Mouse (Mus musculus): ENCODE results near the gene Fndc7.
"Not testable (repeated sequence)": the region's sequence is repeated elsewhere in the genome, so short reads cannot be mapped to it uniquely, and the experiment has no call there.

The Fndc7 gene

DNA sequence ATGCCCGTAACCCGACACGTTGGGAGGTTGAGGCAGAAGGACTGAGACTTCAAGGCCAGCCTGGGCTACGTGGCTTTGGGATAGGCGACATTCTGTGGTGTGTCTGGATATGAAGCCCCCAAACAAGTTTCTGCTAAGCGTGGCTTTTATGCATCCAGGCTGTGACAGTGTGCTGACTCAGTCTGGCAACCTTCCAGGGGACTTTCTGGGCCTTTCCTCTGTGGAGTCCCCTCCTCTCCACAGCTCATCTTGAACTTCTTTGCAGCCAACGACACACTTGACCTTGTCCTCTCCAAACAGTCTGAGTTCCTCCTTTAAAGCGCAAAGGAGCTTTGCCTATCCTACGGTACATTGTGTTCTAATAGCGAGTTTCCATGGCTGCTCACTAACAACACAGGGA is 33.9 kb downstream of the Fndc7 start:
- DNase-seq (ENCODE audit: low spot score in 2 of 2), result peak in 1 of 2 experiments; percentile 12

DNA sequence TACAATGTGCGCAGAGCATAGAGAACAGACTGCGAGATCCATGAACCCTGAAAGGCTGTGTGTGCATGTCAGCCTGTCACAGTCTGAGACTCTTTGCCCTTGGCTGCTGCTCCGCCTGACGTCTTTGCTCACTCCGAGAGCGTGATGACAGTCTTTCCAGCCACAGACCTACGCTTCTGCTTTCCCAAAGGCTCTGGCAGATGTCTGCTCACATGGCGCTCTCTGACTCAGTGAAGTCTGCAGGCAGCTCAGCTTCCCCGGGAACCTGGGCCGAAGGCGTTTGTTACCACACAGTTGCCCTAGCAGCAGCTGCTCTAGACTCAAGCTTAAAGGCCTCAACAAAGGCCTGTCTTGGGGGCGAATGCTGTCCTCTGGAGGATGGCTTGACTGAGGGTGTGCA is 34.4 kb downstream of the Fndc7 start:
- DNase-seq (ENCODE audit: low spot score in 2 of 2), result no peak

GRCm38 (mm10) chr3:108853266-108853665 is 36.5 kb downstream of the Fndc7 start:
- DNase-seq (ENCODE audit: low spot score in 2 of 2), result no peak

GRCm38 (mm10) chr3:108851996-108852697 is 37.7 kb downstream of the Fndc7 start:
- DNase-seq (ENCODE audit: low spot score in 2 of 2), result no peak

DNA sequence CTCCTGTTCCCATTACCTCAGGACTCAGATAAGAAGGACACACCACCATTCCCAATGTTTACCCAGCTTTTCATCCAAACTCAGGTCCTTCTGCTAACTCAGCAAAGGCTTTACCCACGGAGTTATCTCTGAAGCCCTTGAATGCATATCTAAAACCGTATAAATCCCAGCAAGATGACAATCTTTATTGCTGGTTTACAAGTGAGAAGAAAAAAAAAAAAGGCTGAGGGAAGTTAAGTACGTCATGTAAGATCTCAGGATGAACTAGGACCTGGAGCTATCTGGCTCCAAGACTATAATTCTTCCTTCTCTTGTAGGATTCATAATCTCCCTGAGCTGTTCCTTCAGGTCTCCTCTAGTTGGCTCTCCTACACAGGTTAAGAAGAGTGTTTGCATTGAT is 38.3 kb downstream of the Fndc7 start:
- DNase-seq (ENCODE audit: low spot score in 2 of 2), result no peak

- no peak for DNase-seq (ENCODE audit: low spot score in 2 of 2)
Observed at GRCm38 (mm10) chr3:108851075-108851474, 38.7 kb downstream of the Fndc7 start.

DNA sequence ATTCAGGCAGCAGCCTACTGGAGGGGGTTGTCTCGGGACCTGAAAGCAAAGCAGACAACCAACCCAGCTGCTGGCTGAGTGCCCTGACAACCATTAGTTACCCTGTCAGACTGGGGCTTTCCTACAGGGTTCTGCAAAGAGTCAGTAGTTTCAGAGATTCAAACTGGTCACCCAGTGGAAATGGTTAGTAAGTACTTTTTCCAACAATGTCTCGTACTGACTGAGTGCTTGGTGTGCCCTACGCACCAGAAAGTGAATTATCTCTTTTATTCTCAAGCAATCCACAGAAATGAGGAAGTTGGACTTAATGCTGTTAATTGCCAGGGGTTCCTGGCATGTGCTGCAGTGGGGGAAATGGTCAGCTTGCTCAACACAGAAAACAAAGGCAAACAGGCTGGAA is 39.3 kb downstream of the Fndc7 start:
- DNase-seq (ENCODE audit: low spot score in 2 of 2), result no peak

DNA sequence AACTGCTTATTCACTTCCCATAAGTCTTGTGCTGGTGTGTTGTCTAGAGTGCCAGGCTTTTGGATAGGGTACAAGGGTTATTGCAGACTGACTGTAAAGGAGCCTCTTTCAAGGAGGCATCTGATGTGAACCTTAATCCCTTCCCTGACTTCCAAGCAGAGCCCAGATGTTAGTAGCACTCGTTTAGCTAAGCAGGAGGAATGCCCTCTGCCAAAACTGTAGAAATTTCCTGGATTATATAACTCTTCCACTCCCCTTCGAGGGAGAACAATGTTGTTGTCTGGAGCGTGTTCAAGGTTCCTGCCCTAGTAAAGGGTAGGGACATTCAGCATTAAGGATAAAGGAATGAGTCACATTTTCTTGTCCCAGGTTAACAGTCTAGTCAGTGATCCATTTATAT is 43.2 kb downstream of the Fndc7 start:
- DNase-seq (ENCODE audit: low spot score in 2 of 2), result no peak

GRCm38 (mm10) chr3:108844521-108844920 is 45.3 kb downstream of the Fndc7 start:
- no peak for DNase-seq (ENCODE audit: low spot score in 2 of 2)

DNA sequence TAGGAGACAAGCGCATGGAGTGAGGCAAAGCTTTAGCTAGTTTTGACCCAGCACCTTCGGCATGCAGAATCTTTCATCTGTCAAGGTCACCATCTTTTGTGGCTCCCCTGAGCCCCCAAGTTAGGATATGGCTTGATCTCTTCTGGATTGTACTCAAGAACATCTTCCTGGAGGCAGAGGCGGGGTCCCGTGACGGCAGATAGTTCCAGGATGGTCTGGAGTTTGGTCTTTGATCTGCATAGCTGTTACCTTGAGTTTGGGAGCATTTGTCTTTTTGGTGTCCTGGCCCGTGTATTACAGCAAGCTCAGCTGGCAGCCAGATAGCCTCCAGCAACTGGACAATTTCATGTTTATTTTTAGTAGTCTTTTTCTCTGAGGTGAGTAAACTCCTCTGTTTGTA is 45.8 kb downstream of the Fndc7 start:
- DNase-seq (ENCODE audit: low spot score in 2 of 2), result no peak

GRCm38 (mm10) chr3:108840716-108841054 is 49.1 kb downstream of the Fndc7 start:
- no peak for DNase-seq (ENCODE audit: low spot score in 2 of 2)

DNA sequence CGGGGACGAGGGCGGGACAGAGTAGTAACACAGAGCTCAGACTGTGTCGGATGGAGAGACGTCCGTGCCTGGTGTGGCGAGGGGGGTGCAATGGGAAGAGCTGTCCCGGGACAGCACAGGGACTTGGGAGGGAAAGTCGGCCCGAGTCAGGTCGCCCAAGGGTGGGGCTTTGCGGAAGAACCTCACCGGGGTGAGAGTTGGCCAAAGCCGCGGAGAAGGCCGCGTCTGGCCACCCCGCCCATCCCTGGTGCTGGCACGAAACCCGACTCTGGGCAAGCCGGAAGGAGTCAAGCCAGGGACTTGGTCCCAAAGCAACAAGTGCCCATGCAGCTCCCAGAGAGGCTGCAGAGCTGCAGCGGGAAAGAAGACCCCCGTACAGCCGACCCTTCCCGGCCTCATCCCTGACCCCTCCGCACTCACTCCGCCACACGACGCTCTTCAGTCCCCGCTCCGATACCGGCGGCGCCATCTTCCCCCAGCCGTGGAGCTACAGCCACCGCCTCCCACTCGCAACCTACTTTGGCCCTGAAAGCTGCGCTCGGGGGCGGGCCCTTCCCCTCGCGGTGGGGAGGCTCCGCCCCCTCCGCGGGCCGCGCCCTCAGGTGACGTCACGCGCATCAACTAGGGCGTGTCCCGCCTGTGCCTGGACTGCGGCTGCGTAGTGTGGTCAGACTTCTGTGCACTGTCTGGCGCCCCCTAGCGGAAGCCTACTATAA is 49.6 kb downstream of the Fndc7 start, which contains the start of gene Stxbp3:
Gene Stxbp3 (minus strand): TSS at position 527 of the 716 bp plus-strand sequence.
- peak; percentile 99 for DNase-seq (ENCODE audit: low spot score in 2 of 2)

GRCm38 (mm10) chr3:108839647-108839999 is 50.2 kb downstream of the Fndc7 start:
- DNase-seq (ENCODE audit: low spot score in 2 of 2), result no peak

GRCm38 (mm10) chr3:108838980-108839379 is 50.8 kb downstream of the Fndc7 start:
- DNase-seq (ENCODE audit: low spot score in 2 of 2), result no peak

DNA sequence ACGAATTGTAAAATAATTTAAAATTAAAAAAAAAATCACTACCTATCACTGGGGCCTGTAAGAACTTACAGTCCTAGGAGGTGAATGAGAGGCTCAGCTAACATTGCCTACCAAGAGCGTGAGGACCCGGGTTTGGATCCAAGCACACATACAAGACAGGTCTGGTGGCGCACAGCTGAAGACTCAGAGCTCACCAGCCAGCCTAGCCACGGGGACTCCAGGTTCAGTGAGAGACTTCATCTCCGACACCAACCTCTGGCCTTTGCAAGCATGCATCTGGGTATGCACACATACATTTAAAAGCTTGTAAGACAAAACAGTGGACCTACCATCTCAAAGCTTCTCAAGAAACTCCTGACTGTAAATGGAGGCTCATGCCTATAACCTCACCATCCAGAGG is 52.9 kb downstream of the Fndc7 start:
- DNase-seq (ENCODE audit: low spot score in 2 of 2), result no peak

DNA sequence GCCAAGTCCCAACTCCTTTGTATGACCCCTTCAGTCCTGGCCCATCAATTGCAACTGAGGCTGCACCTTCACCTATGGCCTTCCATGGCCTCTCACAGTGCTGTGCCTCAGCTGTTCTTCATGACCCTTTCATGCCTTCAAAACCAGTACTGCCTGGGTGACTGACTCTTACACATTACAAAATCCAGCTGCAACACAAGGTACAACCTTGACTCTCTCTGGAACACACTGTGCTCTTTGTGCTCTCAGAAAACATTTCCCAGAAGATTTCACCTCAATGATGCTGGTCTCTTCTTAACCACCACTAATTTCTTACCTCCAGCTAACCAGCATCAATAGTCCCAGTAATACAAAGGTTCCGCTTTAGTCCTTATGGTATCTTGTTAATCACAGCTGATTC is 56.1 kb downstream of the Fndc7 start:
- DNase-seq (ENCODE audit: low spot score in 2 of 2), result not testable (repeated sequence)

GRCm38 (mm10) chr3:108831750-108832149 is 58.1 kb downstream of the Fndc7 start:
- DNase-seq (ENCODE audit: low spot score in 2 of 2), result no peak

DNA sequence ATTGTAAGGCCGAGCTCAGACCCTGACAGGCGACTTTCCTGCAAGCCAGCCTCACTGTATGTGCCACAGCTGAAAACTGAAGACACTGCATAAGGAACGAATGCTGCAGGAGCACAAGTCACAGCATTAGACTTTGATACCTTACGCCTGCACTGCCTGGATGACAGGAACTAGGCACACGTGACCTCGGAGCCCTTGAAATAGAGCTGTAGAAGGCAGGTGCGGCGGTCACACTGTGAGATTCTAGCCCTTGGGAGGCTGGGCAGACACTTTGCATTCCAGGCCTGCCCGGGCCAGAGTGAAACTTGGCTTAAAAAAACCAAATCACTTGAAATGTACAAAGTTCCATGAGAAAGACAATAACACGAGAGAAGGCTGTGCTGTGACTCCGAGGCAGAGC is 59.3 kb downstream of the Fndc7 start:
- no peak for DNase-seq (ENCODE audit: low spot score in 2 of 2)

- DNase-seq (ENCODE audit: low spot score in 2 of 2), result no peak
Observed at GRCm38 (mm10) chr3:108815631-108816030, 74.2 kb downstream of the Fndc7 start.

GRCm38 (mm10) chr3:108810747-108811263 is 79.0 kb downstream of the Fndc7 start:
- DNase-seq (ENCODE audit: low spot score in 2 of 2), result no peak

DNA sequence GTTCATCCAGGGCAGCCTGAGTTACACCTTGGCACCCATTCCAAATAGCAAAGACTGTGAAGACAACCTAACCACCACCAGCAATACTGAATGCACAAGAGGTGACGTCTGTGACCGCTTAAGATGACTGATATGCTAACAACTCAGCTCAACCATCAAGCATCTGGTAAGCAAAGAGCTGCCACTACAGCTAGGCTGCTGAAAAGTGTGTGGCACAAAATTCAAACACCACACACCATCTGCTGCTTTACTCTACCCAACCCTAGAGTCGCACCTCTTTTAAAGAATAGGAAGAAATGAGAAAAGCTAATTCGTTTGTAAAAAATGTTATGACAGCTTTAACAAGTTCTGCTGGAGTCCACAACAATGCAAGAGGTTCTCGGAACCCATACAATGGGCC is 84.2 kb downstream of the Fndc7 start:
- no peak for DNase-seq (ENCODE audit: low spot score in 2 of 2)

Data from spleen, postnatal 14 days (tissue).